Mouse (Mus musculus): ENCODE measurements around the gene Spred1. TPM values are rescaled to one million over a fixed set of nuclear protein-coding genes. Genes with fewer than 3 reads are reported as not detected.

The Spred1 gene
- polyA plus RNA-seq, 1 experiment from 2014 or later, result 8.9 TPM

MicroRNA genes within 50 kb of the gene (microRNA counts, 519-probe panel; counts per million panel counts)
- 3,954 counts per million, percentile 88 among the panel's probes with 10 or more counts for microRNA mmu-miR-674

Other genes starting within 250 kb of the Spred1 start
- gene Tmco5, start 242.7 kb upstream of the Spred1 start, polyA plus RNA-seq (2016; fragmentation: Nextera tagmentation; extraction: Ambion mirVana), result not detected in 2 replicates
- gene Fam98b, start 128.4 kb downstream of the Spred1 start, polyA plus RNA-seq (2016; fragmentation: Nextera tagmentation; extraction: Ambion mirVana), result 15.9 and 19.9 TPM in 2 replicates
- gene Rasgrp1, start 221.6 kb downstream of the Spred1 start, polyA plus RNA-seq (2016; fragmentation: Nextera tagmentation; extraction: Ambion mirVana), result 0.41 and 1.1 TPM in 2 replicates

Data from hindbrain, embryonic 10.5 days (tissue).